Mouse (Mus musculus) C2C12 (cell line): ENCODE measurements around the gene 4933425L06Rik. TPM values are rescaled to one million over a fixed set of nuclear protein-coding genes. Genes with fewer than 3 reads are reported as not detected.

Experiments used
- H3K27me3 ChIP-seq: one replicate; pipeline ENCODE4 v1.6.1; 2011; ENCODE audit not compliant: control insufficient read depth, insufficient read depth, insufficient read length
- H3K36me3 ChIP-seq: one replicate; pipeline ENCODE4 v1.6.1; 2011; ENCODE audit not compliant: control insufficient read depth, insufficient read depth
- H3K4me3 ChIP-seq: one replicate; pipeline ENCODE4 v1.5.1; 2011; ENCODE audit warnings: mild to moderate bottlenecking, control low read depth; ENCODE audit not compliant: poor library complexity, insufficient read depth, severe bottlenecking
- H3K79me2 ChIP-seq: one replicate; pipeline ENCODE4 v1.6.1; 2011; ENCODE audit not compliant: control insufficient read depth, insufficient read depth
- H3K79me3 ChIP-seq: one replicate; pipeline ENCODE4 v1.6.1; 2011; ENCODE audit warnings: low read depth, control low read depth
- H3ac ChIP-seq: one replicate; pipeline ENCODE3; 2011; ENCODE audit warnings: low read depth; ENCODE audit not compliant: control insufficient read depth, insufficient read length
- CEBPB ChIP-seq: IDR thresholded peaks from one replicate; pipeline ENCODE4 v1.6.1; 2011; ENCODE audit warnings: low read depth, mild to moderate bottlenecking, control low read depth, moderate library complexity
- CTCF ChIP-seq: IDR thresholded peaks from one replicate; pipeline ENCODE4 v1.5.1; 2011; ENCODE audit not compliant: control insufficient read depth, insufficient read depth, insufficient read length
- FOSL1 ChIP-seq: IDR thresholded peaks from one replicate; pipeline ENCODE4 v1.8.0; 2011; ENCODE audit warnings: mild to moderate bottlenecking, low read length; ENCODE audit not compliant: poor library complexity, insufficient read depth, severe bottlenecking
- MAX ChIP-seq: IDR thresholded peaks from one replicate; pipeline ENCODE4 v1.6.1; 2011; ENCODE audit warnings: mild to moderate bottlenecking, control low read depth
- MYOD1 ChIP-seq: IDR thresholded peaks from one replicate; pipeline ENCODE4 v1.6.1; 2011; ENCODE audit warnings: low read depth; ENCODE audit not compliant: control insufficient read depth, insufficient read length
- MYOG ChIP-seq: IDR thresholded peaks from one replicate; pipeline ENCODE4 v1.6.1; 2011; ENCODE audit not compliant: control insufficient read depth, insufficient read length; ENCODE audit errors: extremely low read depth
- USF1 ChIP-seq: IDR thresholded peaks from one replicate; pipeline ENCODE4 v1.6.1; 2011; ENCODE audit warnings: low read depth, mild to moderate bottlenecking, control low read depth, moderate library complexity
- long read RNA-seq, 2 experiments: library from polyadenylated mRNA; unstranded; transcript quantifications; one replicate each; pipeline ENCODE4 v2.0.0; 2019 to 2020
- polyA plus RNA-seq: library from polyadenylated mRNA; unstranded; fragments of >200 nt; fragmentation: generic; extraction: Trizol; gene quantifications from one replicate; pipeline ENCODE4 v1.2.1, GENCODE M21; 2012; ENCODE audit warnings: missing spikeins

4933425L06Rik gene
- polyA plus RNA-seq: not detected
- long read RNA-seq, experiment 1: 0 reads
- long read RNA-seq, experiment 2: 0 reads

DNA sequence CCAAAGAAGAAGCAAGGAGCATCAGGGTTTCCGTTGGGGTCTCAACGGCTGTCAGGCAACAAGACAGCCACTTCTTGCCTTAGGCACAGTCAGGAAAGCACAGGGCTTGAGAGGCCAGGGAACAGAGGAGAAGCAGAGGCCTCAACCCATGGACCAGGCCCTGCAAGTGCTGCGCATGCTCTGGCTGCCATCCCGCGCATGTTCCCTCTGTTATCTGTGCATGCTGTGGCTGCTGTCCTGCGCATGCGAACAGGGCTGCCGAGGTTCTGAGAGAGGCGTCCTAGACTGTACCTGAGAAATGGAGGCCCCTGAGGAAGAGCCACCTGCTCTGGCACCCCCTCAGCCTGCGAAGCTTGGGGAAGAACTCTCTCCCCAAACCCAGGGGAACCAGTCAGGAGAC is at the start of gene 4933425L06Rik:
Gene 4933425L06Rik (plus strand): TSS at position 261 of the 400 bp plus-strand sequence.
- Histone ChIP-seq H3K27me3 (no peaks in the 10 kb centered on the region), H3K4me3 (no peak within 1 kb of the TSS), H3K79me3 (no peaks in the 10 kb centered on the region), H3K36me3 (no peaks in the 10 kb centered on the region), H3ac (no peak within 1 kb of the TSS), H3K79me2 (no peaks in the 10 kb centered on the region)
- TF ChIP-seq CEBPB (no peak), FOSL1 (no peak), CTCF (no peak), USF1 (no peak), MAX (no peak), MYOD1 (no peak), MYOG (no peak)

DNA sequence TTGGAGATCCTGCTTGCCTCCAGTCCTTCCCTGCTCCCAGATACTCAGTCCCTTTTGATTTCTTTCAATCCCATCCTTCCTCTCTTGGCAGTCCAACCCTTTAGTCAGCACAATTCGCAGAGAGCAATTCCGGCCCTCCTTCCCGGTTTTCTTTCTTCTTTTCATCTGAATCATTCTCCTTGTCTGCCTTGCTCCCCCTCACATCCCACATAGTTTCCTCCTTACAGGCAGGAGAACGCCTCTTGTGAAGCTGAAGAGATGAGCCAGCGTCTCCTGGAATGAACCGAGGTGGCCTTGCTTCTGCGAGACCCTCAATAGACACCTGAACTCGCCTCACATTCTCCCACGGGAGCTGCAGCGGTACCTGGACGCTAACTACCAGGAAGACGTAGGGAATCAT is 44.1 kb upstream of the 4933425L06Rik start:
- Histone ChIP-seq H3K79me2 (no peaks in the 10 kb centered on the region), H3ac (no peak overlapping the region), H3K27me3 (no peaks in the 10 kb centered on the region), H3K4me3 (no peak overlapping the region), H3K79me3 (no peaks in the 10 kb centered on the region), H3K36me3 (no peaks in the 10 kb centered on the region)
- TF ChIP-seq CTCF (no peak), MYOD1 (no peak), USF1 (no peak), FOSL1 (no peak), CEBPB (no peak), MYOG (no peak), MAX (no peak)

DNA sequence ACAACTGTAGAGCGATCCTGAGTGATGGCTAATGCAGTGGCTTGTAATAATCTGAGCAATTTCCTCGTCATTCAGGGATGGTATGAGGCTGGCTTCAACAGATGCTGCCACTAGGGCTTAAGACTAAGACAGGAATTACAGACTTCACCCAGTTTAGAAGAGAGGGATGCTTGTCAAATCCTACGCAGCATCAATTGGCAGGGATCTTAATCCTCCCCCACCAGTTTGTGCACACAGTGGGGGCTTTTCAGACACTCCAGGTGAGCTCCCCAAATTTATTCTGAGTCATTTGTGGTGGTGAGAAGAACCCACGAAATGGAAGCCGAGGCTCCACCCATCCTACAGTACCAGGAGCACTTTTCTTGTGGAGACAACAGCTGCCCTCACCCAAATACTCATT is 43.6 kb upstream of the 4933425L06Rik start:
- Histone ChIP-seq H3K27me3 (no peaks in the 10 kb centered on the region), H3K4me3 (no peak overlapping the region), H3K79me3 (no peaks in the 10 kb centered on the region), H3K36me3 (no peaks in the 10 kb centered on the region), H3K79me2 (no peaks in the 10 kb centered on the region), H3ac (no peak overlapping the region)
- TF ChIP-seq MYOG (no peak), FOSL1 (no peak), CTCF (no peak)

DNA sequence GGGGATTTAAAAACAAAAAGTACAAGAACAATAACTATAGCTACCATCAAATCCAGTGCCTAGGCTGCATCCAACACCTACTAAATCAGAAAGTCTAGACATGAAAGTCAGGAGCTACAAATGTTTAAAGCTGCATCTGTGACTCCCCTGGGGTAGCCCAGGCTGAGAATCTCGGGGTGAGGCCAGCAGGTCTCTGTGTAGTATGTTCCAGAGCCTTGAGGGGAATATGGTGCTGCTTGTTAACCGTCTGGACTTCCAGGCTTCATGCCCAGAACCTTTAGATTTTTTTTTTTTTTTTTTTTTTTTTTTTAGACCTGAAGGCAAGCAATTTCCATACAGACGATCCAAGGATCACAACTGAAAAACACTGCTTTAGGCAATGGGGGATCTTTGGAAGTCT is 38.0 kb upstream of the 4933425L06Rik start:
- no peak for TF ChIP-seq MAX
- no peak for TF ChIP-seq USF1
- no peak for TF ChIP-seq MYOD1
- no peak for TF ChIP-seq MYOG
- TF ChIP-seq FOSL1: no peak
- no peak for TF ChIP-seq CTCF
- no peak for TF ChIP-seq CEBPB
- Histone ChIP-seq H3K27me3 (no peaks in the 10 kb centered on the region), H3K79me2 (no peaks in the 10 kb centered on the region), H3ac (no peak overlapping the region), H3K79me3 (no peaks in the 10 kb centered on the region), H3K36me3 (no peaks in the 10 kb centered on the region), H3K4me3 (no peak overlapping the region)

DNA sequence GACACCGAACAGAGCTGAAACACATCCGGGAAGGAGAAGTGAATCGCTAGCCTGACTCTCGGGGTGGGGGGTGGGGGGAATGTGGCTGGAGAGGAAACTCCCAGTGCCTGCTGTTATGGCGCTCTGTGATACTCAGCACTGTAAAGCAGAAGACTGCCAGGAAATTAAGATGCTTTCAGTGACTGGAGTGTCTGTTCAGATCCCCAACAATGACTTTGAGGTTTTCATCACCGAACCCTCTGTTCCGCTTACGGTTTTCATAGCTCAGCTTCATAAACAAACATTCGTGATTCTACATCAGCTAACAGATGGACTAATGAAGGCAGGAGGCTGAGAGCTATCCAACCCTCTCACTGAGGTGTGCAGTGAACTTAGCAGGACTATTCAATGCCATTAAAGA is 34.5 kb upstream of the 4933425L06Rik start:
- Histone ChIP-seq H3ac (no peak overlapping the region), H3K4me3 (no peak overlapping the region), H3K79me2 (no peaks in the 10 kb centered on the region), H3K27me3 (no peaks in the 10 kb centered on the region), H3K36me3 (no peaks in the 10 kb centered on the region), H3K79me3 (no peaks in the 10 kb centered on the region)
- TF ChIP-seq MYOD1 (no peak), FOSL1 (no peak), MYOG (no peak), CTCF (no peak), MAX (no peak), USF1 (no peak), CEBPB (no peak)

DNA sequence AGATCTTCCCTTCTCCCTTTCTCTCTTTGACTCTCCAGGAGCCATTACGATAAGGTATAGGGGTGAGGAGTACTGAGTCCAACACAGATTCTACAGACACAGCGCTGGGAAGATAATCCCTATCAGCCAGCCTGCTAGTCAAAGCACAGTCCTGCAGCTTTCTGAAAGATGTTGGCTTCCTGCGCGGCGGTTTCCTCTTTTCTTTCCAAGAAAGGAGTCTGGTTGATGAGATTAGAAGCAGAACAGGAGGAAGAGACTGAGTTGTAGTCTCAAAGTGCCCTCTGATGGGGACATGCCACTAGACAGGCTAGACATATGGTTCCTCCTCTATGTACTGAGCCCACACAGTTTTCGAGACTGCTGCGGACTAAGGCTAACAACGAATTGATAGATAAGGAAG is 33.3 kb upstream of the 4933425L06Rik start:
- H3K79me2 ChIP-seq: no peaks in the 10 kb centered on the region
- no peak overlapping the region for H3K4me3 ChIP-seq
- no peaks in the 10 kb centered on the region for H3K79me3 ChIP-seq
- TF ChIP-seq MAX (no peak), CTCF (no peak), CEBPB (no peak), MYOG (no peak), USF1 (no peak), MYOD1 (no peak), FOSL1 (no peak)
- H3K36me3 ChIP-seq: no peaks in the 10 kb centered on the region
- no peaks in the 10 kb centered on the region for H3K27me3 ChIP-seq
- H3ac ChIP-seq: no peak overlapping the region

DNA sequence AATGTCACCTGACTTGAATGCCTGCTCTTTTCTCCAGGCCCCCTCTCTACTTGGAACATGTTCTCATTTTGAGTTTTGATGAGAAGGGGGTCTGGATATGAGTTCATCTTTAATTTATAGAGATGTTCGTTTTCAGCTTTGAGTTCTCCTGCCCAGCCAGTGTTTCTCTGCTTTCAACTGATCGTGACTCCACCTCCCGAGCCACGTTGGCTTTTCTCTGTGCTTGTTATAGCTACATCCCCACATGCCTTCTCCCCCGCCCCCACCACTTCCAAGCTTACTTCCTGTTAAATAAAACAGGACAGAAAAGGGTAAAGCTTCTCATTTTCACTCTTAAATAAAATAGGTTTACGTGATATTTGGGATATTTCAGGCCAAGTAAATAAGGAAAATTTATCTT is 30.5 kb upstream of the 4933425L06Rik start:
- no peak for TF ChIP-seq FOSL1
- no peak for TF ChIP-seq MYOD1
- no peak for TF ChIP-seq CTCF
- Histone ChIP-seq H3K4me3 (no peak overlapping the region), H3K79me3 (no peaks in the 10 kb centered on the region), H3K27me3 (peaks cover 8% of the 10 kb centered on the region), H3K36me3 (no peaks in the 10 kb centered on the region), H3ac (no peak overlapping the region), H3K79me2 (no peaks in the 10 kb centered on the region)
